Mouse (Mus musculus) hindbrain, postnatal 0 days (tissue): ENCODE results near the gene Wfdc2. TPM values are rescaled to one million over a fixed set of nuclear protein-coding genes. Genes with fewer than 3 reads are reported as not detected.

Source experiments
- ATAC-seq: fragments of 200-750 bp; cut with Nextera tagmentation; 2 replicates; pipeline ENCODE4 v1.8.0; 2017; ENCODE audit warnings: mild to moderate bottlenecking, moderate TSS enrichment, moderate library complexity
- DNase-seq: peaks from one replicate; pipeline ENCODE4 v3.0.0-alpha.2; 2015; ENCODE audit warnings: low spot score
- H3K27ac ChIP-seq: fragments of 300-500 bp; sonication (generic); 2 replicates; pipeline ENCODE4 v1.5.1; 2014; ENCODE audit warnings: mild to moderate bottlenecking
- H3K27me3 ChIP-seq: fragments of 300-500 bp; sonication (generic); 2 replicates; pipeline ENCODE4 v1.6.1; 2014; ENCODE audit warnings: low read length, mixed read lengths; ENCODE audit not compliant: insufficient read depth
- H3K36me3 ChIP-seq: fragments of 300-500 bp; sonication (generic); 2 replicates; pipeline ENCODE4 v1.6.1; 2014; ENCODE audit warnings: low read length, mixed read lengths; ENCODE audit not compliant: insufficient read depth
- H3K4me1 ChIP-seq: fragments of 300-500 bp; sonication (generic); 2 replicates; pipeline ENCODE4 v1.6.1; 2014; ENCODE audit warnings: antibody characterized with exemption, low read length, mixed read lengths; ENCODE audit not compliant: insufficient read depth
- H3K4me2 ChIP-seq: fragments of 300-500 bp; sonication (generic); 2 replicates; pipeline ENCODE4 v1.6.1; 2014; ENCODE audit warnings: low read depth, mild to moderate bottlenecking, low read length, moderate library complexity, mixed read lengths
- H3K4me3 ChIP-seq: fragments of 300-500 bp; sonication (generic); 2 replicates; pipeline ENCODE4 v1.5.1; 2014; ENCODE audit warnings: low read length
- H3K9ac ChIP-seq: fragments of 300-500 bp; sonication (generic); replicated peaks from 2 replicates; pipeline ENCODE4 v1.6.1; 2014; ENCODE audit warnings: mild to moderate bottlenecking, low read length, moderate library complexity, mixed read lengths
- H3K9me3 ChIP-seq: fragments of 300-500 bp; sonication (generic); 2 replicates; pipeline ENCODE4 v1.6.1; 2016; ENCODE audit warnings: low read length, mixed read lengths
- CTCF ChIP-seq: IDR thresholded peaks from 2 replicates; pipeline ENCODE4 v1.5.1; 2016; ENCODE audit warnings: antibody characterized with exemption, control low read depth, low read depth
- WGBS: fragments of 180-500 bp; shearing (Covaris S2); extraction: QIAGEN DNeasy Blood & Tissue Kit; methylation state at CpG from one replicate; pipeline ENCODE4 v1.1.7; 2014; 5-methylcytosine and 5-hydroxymethylcytosine counted together
- polyA plus RNA-seq: library from polyadenylated mRNA; unstranded; fragments of >200 nt; fragmentation: Nextera tagmentation; extraction: Ambion mirVana; gene quantifications from 2 replicates; pipeline ENCODE4 v1.2.1, GENCODE M21; 2015
- total RNA-seq: library from RNA; depleted of rRNA; stranded (reverse); fragments of >200 nt; gene quantifications from 2 replicates; pipeline ENCODE4 v1.2.3, GENCODE M21; 2014

Gene Wfdc2
- total and polyA plus RNA-seq, 2 experiments from 2014 or later: 2.7 to 4.5 TPM

- Histone ChIP-seq H3K9ac (no peak overlapping the region), H3K27me3 (no peaks in the 10 kb centered on the region), H3K4me3 (no peak overlapping the region), H3K4me2 (no peak overlapping the region), H3K9me3 (no peaks in the 10 kb centered on the region), H3K27ac (no peak overlapping the region), H3K36me3 (no peaks in the 10 kb centered on the region), H3K4me1 (no peaks in the 10 kb centered on the region)
- 51% methylated on average over 5 of the region's 5 CpGs for WGBS
- no peak for TF ChIP-seq CTCF
- ATAC-seq: no peak
- no peak for DNase-seq
Observed at GRCm38 (mm10) chr2:164544454-164545097, 17.6 kb upstream of the Wfdc2 start.

- no peak for TF ChIP-seq CTCF
- H3K36me3 ChIP-seq: no peaks in the 10 kb centered on the region
- H3K27ac ChIP-seq: no peak overlapping the region
- ATAC-seq (no peak), DNase-seq (no peak)
- 50% methylated on average over 4 of the region's 4 CpGs for WGBS
- H3K27me3 ChIP-seq: no peaks in the 10 kb centered on the region
- H3K4me3 ChIP-seq: no peak overlapping the region
- H3K9me3 ChIP-seq: no peaks in the 10 kb centered on the region
- no peaks in the 10 kb centered on the region for H3K4me1 ChIP-seq
- H3K4me2 ChIP-seq: no peak overlapping the region
- H3K9ac ChIP-seq: no peak overlapping the region
Observed at GRCm38 (mm10) chr2:164549338-164549737, 12.9 kb upstream of the Wfdc2 start.

DNA sequence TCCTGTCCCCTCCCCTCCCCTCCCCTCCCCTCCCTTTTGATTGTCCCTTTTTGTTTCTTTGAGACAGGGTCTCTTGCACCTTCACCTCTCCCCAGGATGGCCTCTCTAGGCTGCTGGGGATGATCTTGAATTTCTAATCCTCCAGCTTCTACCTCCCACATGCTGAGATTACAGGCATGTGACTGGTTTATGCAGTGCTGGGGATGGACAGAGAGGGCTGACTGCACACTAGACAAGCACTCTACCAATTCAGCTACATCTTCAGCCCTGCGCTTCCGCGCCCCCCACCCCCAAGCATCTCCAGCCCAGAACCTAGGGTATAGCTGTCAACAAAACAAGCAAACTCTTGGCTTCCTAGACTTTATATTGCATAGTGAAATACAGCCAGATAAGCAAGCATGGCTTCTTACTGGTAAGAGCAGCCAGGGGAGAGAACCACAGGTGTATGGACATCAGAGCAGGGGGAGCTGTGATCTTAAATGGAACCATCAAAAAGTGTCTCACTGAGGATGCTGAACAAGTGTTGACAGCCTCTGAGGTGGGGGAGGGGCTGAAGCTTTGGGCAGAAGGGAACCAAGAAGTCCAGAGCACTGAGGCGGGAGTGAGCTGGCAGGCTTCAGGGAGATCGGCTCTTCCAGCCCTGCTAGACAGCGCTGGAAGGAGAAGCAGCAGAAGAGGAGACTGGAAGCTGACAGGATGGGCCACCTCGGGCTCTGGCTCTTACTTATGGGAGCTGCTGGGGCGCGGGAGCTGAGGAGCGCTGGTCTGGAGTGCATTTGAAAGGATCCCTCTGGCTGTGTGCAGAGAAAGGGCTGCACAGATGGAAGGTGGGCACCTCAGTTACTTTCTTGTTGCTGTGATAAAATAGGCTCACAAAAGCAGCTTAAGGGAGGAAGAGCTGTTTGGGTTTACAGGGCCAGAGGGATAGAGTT, 12.0 kb upstream of the Wfdc2 start:
- no peak for ATAC-seq
- no peak for TF ChIP-seq CTCF
- 15% methylated on average over 10 of the region's 10 CpGs for WGBS
- DNase-seq: peak; percentile 12
- no peak overlapping the region for H3K4me3 ChIP-seq
- H3K9ac ChIP-seq: no peak overlapping the region
- no peaks in the 10 kb centered on the region for H3K9me3 ChIP-seq
- peak overlapping the region; percentile 27 for H3K4me2 ChIP-seq
- H3K36me3 ChIP-seq: no peaks in the 10 kb centered on the region
- no peak overlapping the region for H3K27ac ChIP-seq
- no peaks in the 10 kb centered on the region for H3K27me3 ChIP-seq
- H3K4me1 ChIP-seq: no peaks in the 10 kb centered on the region

- DNase-seq (no peak), ATAC-seq (no peak)
- H3K4me2 ChIP-seq: no peak overlapping the region
- no peak overlapping the region for H3K4me3 ChIP-seq
- no peak overlapping the region for H3K27ac ChIP-seq
- no peaks in the 10 kb centered on the region for H3K27me3 ChIP-seq
- H3K36me3 ChIP-seq: no peaks in the 10 kb centered on the region
- WGBS: 86% methylated on average over 2 of the region's 2 CpGs
- no peaks in the 10 kb centered on the region for H3K9me3 ChIP-seq
- TF ChIP-seq CTCF: no peak
- H3K9ac ChIP-seq: no peak overlapping the region
- no peaks in the 10 kb centered on the region for H3K4me1 ChIP-seq
Observed at GRCm38 (mm10) chr2:164550895-164551269, 11.3 kb upstream of the Wfdc2 start.

- TF ChIP-seq CTCF: no peak
- no peaks in the 10 kb centered on the region for H3K4me1 ChIP-seq
- H3K4me2 ChIP-seq: no peak overlapping the region
- H3K9ac ChIP-seq: no peak overlapping the region
- WGBS: 86% methylated on average over 9 of the region's 9 CpGs
- ATAC-seq (no peak), DNase-seq (no peak)
- H3K36me3 ChIP-seq: no peaks in the 10 kb centered on the region
- H3K27me3 ChIP-seq: no peaks in the 10 kb centered on the region
- no peak overlapping the region for H3K27ac ChIP-seq
- no peak overlapping the region for H3K4me3 ChIP-seq
- no peaks in the 10 kb centered on the region for H3K9me3 ChIP-seq
Observed at GRCm38 (mm10) chr2:164551502-164551901, 10.7 kb upstream of the Wfdc2 start.

DNA sequence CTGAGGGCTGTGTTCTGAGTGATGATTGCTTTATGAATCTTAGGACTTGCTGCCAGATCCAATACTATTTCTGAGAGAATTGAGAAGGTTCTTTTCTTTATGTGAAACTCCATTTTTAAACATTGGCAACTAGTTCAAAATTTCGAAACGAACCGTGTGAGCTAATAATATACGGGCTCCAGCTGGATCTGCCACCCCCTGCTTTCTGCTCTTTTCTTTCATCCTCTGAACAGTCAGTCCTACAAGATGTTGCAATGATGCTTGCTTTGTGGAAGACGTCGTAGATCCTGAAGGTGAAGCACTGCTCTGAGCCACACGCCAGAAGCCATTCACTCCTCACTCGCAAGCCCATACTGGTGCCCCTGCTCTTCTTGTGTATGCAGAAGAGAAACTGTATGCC, 3.8 kb upstream of the Wfdc2 start:
- DNase-seq (no peak), ATAC-seq (no peak)
- H3K27ac ChIP-seq: no peak overlapping the region
- WGBS: 82% methylated on average over 8 of the region's 8 CpGs
- no peak overlapping the region for H3K4me3 ChIP-seq
- H3K9me3 ChIP-seq: no peaks in the 10 kb centered on the region
- no peaks in the 10 kb centered on the region for H3K27me3 ChIP-seq
- H3K4me1 ChIP-seq: peaks cover 2% of the 10 kb centered on the region; the same call in 1 of the 2 replicates
- H3K4me2 ChIP-seq: no peak overlapping the region
- no peak overlapping the region for H3K9ac ChIP-seq
- H3K36me3 ChIP-seq: no peaks in the 10 kb centered on the region
- TF ChIP-seq CTCF: no peak
